Mouse (Mus musculus): ENCODE measurements around the gene Gm17581. TPM values are rescaled to one million over a fixed set of nuclear protein-coding genes. Genes with fewer than 3 reads are reported as not detected.
"Not testable (repeated sequence)": the region's sequence is repeated elsewhere in the genome, so short reads cannot be mapped to it uniquely, and the experiment has no call there.

The Gm17581 gene
- total RNA-seq (2021), result not detected

DNA sequence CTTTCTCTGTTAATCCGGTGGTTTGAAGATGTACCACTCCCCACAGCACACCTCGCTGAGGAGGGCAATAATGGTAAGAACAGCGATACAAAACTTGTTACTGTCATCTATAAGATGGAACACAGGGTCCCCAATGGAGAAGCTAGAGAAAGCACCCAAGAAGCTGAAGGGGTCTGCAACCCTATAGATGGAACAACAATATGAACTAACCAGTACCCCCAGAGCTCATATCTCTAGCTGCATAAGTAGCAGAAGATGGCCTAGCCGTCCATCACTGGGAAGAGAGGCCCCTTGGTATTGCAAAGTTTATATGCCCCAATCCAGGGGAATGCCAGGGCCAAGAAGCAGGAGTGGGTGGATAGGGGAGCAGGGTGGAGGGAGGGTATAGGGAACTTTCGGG, at the start of gene Gm17581:
TSS of gene Gm17581 (minus strand) at position 101 of the 400 bp plus-strand sequence.
- intact Hi-C loops (cut with DNase I); DNase-seq (ENCODE audit: low spot score in 2 of 2): not testable (repeated sequence)

DNA sequence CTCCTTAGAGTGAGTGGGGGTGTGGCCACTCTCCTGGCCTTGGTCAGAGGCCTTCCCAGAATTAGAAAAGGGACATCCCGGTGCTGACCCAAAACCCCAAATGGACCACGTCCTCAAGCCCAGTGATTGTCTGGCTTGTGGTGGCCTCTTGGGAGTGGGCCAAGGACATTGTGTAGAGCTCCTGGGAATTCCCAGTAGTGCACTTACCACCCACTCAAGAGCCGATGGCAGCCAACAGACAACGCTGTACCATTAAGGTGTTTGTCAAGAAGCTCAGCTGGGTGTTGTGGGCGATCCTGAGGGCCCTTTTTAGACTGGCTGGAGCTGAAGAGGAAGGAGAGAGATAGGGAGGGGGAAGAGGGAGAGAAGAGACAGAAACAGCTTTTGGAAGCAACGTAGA, 48.9 kb upstream of the Gm17581 start:
- peak; percentile 58 to 70 for DNase-seq (ENCODE audit: low spot score in 2 of 2)
- intact Hi-C loops (cut with DNase I), result no loop called here

DNA sequence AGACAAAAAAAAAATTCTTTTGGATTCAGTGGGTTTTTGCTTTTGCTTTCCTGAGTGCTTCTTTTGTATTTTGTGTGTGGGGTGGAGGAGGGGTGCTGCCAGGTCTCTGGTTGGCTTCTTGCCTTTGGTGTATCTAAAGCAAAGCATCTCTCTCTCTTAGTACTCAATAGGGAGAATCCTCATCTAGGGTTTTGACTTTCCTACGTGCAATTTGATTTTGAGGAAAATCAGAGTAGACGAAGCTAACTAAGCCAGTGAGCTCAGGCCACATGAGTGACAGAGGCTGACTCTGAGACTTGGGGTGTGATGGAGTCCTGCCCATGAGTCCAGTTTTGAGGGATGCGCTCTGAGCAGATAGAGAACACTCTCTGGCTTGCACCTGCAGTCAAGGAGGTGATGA, 43.8 kb upstream of the Gm17581 start:
- intact Hi-C loops (cut with DNase I), result loop anchor here (5.0 kb wide), 1 partner anchor 33 kb away; no protein-coding TSS in a partner anchor
- no peak for DNase-seq (ENCODE audit: low spot score in 2 of 2)

DNA sequence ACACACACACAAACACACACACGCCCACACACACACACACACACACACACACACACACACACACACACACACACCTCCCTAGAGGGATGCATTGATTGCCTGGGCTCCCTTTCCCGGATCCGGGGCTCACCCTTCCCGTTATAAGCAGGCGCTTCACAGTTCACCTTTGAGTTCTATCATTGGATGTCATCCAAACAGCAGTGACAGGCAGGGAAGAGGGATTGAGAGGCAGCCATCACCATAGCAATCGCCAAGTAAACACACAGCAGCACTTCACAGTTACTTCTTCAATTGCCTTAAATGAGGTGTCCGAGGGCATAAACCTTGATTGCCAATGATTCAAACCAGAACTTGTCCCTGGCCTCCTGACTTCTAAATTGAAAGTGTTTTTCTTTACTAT, 43.4 kb upstream of the Gm17581 start:
- intact Hi-C loops (cut with DNase I), result loop anchor here (5.0 kb wide), 1 partner anchor 33 kb away; no protein-coding TSS in a partner anchor

DNA sequence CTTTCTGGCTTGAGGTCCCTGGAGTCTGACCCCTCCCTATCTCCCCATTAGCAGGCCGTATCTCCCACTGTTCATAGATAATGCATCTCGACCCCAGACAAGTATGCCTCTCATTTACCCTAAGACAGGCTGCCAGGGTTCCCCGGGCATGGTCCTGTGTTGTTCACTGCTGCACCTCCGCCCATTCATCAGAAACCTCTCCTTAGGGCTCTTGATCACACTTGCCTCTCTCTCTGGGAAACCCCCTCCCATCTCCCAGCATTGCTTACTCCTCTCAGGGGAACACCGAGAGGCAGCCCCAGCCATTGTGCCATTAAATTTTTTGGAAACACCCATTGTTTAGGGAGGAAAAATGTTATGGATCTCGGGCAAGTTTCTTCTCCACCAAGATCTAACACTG, 42.3 kb upstream of the Gm17581 start:
- DNase-seq (ENCODE audit: low spot score in 2 of 2), result no peak
- intact Hi-C loops (cut with DNase I), result loop anchor here (5.0 kb wide), 1 partner anchor 34 kb away; no protein-coding TSS in a partner anchor

More for the DNA sequence above, 43.4 kb upstream of the Gm17581 start:
- no peak for DNase-seq (ENCODE audit: low spot score in 2 of 2)

DNA sequence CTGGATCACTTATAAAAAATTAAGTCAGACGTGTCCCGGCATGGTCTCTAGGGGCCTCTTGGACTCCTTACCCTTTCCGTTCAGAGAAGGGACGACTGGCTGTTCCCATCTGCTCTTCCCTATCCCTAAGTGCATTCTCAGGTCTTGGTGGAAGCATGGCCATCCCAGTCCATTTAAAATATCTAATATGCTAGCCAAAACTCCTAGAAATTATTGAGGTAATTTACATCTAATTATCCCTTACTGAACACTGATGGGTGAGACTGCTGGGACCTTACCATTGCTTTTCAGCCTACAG, 42.0 kb upstream of the Gm17581 start:
- intact Hi-C loops (cut with DNase I), result loop anchor here (5.0 kb wide), 1 partner anchor 35 kb away; no protein-coding TSS in a partner anchor
- no peak for DNase-seq (ENCODE audit: low spot score in 2 of 2)

- intact Hi-C loops (cut with DNase I), result loop anchor here (5.0 kb wide), 1 partner anchor 35 kb away; no protein-coding TSS in a partner anchor
Observed at GRCm38 (mm10) chr2:155776824-155777687, 41.4 kb upstream of the Gm17581 start.

DNA sequence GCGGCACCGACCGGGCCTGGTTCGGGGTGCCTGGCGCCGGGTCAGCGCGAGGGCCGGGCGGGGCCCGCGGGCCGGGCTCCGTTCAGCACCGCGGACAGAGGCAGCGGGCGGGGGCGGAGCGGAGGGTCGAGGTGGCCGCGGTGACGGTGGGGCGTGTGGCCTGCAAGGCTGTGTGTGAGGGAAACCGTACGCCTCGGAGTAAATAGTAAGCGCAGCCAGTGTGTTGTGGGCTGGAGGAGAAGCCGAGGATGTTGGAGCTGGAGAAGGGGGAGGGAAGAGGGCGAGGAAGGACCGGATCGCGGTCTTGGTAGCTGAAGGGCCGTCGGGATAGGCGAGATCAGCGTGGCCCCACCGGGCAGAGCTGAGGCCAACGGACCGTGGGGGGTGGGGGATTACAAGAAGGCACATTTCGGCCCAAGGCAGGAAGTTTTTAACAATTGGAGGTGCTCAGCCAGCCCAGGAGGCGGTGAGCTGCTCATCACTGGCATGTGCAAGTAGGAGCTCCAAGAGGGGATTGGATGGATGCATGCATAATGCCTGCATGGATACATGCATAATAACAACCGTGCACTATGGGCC, 40.1 kb upstream of the Gm17581 start:
- intact Hi-C loops (cut with DNase I), result loop anchor here (5.0 kb wide), 1 partner anchor 37 kb away; no protein-coding TSS in a partner anchor
- DNase-seq (ENCODE audit: low spot score in 2 of 2), result peak; percentile 50 to 66

More at GRCm38 (mm10) chr2:155776824-155777687, 41.4 kb upstream of the Gm17581 start:
- DNase-seq (ENCODE audit: low spot score in 2 of 2), result no peak

DNA sequence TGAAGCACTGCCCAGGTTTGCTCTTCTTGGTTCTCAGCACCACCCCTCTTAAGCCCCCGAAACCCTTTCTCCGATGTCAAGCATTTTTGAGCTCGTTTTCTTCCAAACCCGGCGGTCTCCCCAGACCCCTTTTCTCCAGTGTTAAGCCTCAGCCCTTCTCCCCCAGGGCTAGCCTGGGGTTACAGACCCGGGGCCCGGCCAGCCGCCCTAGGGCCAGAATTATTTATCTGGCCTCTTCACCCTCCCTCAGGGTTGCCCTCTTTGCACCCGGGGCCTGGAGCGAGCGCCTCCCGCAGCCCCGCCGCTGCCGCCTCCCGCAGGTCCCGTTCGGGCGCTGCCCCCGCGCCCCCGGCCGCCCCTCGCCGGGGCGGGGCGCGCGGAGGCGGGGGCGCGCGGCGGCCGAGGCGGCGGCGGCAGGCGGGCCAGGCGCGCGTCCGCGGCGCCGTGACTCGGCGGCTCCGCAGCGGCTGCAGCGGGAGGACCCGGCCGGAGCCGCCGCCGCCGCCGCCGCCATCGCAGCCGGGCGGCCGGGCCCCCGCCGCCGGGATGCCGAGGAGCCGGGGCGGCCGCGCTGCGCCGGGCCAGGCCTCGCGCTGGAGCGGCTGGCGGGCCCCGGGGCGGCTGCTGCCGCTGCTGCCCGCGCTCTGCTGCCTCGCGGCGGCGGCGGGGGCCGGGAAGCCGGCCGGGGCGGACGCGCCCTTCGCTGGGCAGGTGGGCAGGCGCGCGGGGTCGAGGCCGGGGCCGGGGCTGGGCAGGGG, 39.4 kb upstream of the Gm17581 start, which contains the start of gene Mmp24:
TSS of gene Mmp24 (plus strand) at position 416 of the 758 bp plus-strand sequence.
- no peak for DNase-seq (ENCODE audit: low spot score in 2 of 2)
- intact Hi-C loops (cut with DNase I), result loop anchor here (5.0 kb wide), 1 partner anchor 37 kb away; no protein-coding TSS in a partner anchor

GRCm38 (mm10) chr2:155774261-155774926, 38.7 kb upstream of the Gm17581 start:
- DNase-seq (ENCODE audit: low spot score in 2 of 2), result no peak
- intact Hi-C loops (cut with DNase I), result no loop called here

DNA sequence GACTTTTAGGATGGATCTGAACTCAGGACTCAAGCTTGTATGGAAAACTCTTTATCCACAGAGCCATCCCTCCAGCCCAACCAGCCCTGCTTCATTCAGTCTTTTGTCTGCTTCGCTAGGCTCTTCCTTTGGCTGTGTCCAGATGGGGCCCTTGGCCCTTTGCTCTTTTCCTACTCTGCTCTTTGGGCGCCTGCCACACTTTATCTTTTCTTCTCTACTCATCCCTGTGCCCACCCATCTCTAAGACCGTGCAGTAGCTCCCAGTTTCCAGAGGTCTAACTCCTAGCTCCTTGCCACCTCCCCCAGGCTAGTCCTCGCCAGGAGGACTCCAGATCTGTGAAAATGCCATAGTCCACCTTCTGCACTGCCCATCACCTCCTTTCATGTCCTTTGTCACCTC, 38.0 kb upstream of the Gm17581 start:
- intact Hi-C loops (cut with DNase I), result no loop called here
- DNase-seq (ENCODE audit: low spot score in 2 of 2), result no peak

GRCm38 (mm10) chr2:155764679-155765418, 29.2 kb upstream of the Gm17581 start:
- DNase-seq (ENCODE audit: low spot score in 2 of 2), result peak; percentile 32 to 50
- intact Hi-C loops (cut with DNase I), result loop anchor here (5.0 kb wide), 2 partner anchors 68 to 248 kb away; partner anchors contain the start of genes Acss2 and Ggt7

DNA sequence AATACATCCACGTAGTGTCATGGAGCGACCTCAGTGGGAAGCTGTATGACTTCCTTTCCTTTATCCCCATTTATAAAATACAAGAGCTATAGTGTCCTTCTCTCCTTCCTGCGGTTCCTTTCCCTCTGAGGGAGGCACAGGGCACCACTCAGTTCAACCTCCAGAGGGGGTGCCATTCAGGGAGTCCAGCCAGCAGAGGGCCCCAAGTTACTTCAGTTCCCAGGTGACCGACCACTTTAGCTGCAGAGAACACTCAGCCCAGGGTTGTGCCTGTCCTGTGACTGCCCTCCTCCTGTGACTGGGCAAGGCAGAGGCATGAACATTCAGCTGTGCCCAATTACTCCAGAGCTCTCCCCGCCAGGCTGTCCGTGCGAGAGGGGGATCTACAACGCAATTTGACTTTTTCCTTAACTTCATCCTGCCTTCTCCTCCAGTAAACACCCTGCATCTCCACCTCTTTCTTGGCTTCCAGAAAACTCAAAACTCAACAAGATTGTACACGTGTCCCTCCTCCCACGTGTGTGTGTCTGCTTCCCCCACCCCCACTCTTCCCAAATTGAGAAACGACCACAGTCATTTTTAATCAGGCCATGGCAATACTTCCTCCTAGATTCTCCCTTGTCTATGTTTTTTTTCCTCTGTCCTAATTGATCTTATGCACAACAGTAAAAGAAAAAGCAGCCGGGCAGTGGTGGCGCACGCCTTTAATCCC, 21.3 kb upstream of the Gm17581 start:
- intact Hi-C loops (cut with DNase I), result loop anchor here (5.0 kb wide), 1 partner anchor 95 kb away; no protein-coding TSS in a partner anchor
- no peak for DNase-seq (ENCODE audit: low spot score in 2 of 2)

GRCm38 (mm10) chr2:155755746-155756145, 20.1 kb upstream of the Gm17581 start:
- DNase-seq (ENCODE audit: low spot score in 2 of 2), result no peak
- intact Hi-C loops (cut with DNase I), result loop anchor here (5.0 kb wide), 1 partner anchor 93 kb away; no protein-coding TSS in a partner anchor

DNA sequence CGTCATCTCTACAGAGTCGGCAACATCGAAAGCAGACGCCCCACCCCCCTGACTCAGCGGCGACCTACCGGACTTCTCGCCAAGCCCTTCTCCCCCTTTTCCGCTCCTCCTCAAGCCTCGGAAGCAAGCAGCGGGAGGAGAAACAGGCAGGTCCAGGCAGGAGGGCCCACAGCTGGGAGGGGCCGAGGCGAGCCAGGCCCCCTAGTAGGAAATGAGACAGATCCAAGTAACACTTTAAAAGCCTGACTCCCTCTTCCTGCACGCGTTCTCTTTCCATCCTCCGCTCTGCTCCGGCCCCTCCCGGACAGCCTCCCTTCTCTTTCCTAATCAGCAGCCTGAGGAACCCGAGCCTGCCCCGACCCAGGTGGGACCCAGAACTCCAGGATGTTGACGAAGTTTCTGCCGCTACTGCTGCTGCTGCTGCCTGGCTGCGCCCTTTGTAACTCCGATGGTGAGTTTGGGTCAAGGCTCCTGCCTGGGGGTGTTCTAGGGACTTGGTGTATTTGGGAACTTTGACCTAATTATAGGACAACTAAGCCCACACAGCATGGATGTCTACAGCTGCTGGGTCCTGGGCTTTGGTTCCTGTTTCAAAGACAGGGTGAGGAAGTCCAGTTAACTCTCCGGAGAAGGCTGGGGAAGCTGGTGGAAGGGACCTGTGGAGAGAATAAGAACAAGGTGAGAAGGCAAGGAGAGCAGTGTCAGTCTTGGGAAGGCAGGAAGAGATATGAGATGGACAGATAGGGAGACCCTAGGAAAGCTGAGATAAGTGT, 15.5 kb upstream of the Gm17581 start, which contains the start of gene Procr:
TSS of gene Procr (plus strand) at position 104 of the 773 bp plus-strand sequence.
- no peak for DNase-seq (ENCODE audit: low spot score in 2 of 2)
- intact Hi-C loops (cut with DNase I), result no loop called here

GRCm38 (mm10) chr2:155749394-155749793, 13.7 kb upstream of the Gm17581 start:
- no peak for DNase-seq (ENCODE audit: low spot score in 2 of 2)
- intact Hi-C loops (cut with DNase I), result no loop called here

DNA sequence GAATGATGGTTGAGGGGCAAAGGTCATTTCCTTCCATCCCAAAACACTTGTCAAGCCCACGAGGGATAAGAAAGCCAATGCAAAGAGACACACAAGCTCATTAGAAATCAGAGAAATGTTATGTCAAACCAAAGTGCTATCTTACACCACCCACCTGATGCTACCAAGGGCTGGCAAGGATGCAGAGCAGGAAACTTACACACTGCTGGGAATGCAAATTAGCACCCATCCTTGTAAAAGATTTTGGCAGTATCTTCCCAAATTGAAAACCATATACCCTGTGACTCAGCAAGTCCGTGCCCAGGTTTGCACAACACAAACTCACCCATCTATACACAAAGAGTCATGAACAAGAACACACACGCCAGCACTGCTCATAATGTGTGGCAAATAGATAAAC, 9.8 kb upstream of the Gm17581 start:
- no peak for DNase-seq (ENCODE audit: low spot score in 2 of 2)
- intact Hi-C loops (cut with DNase I), result no loop called here

Measured in left cerebral cortex, postnatal 36 days (tissue).